Mouse (Mus musculus): Measurements from ENCODE around the gene Zfp454.

Gene Zfp454

GRCm38 (mm10) chr11:50841023-50841735, 46.3 kb downstream of the Zfp454 start, which contains the start of gene Zfp879:
Gene Zfp879 (minus strand): TSS chr11:50841552.
- peak; percentile 92 for DNase-seq (ENCODE audit: low read depth, low spot score)

GRCm38 (mm10) chr11:50835727-50836126, 51.7 kb downstream of the Zfp454 start:
- no peak for DNase-seq (ENCODE audit: low read depth, low spot score)

GRCm38 (mm10) chr11:50827010-50827953, 60.2 kb downstream of the Zfp454 start, which contains the start of gene Zfp354c:
Gene Zfp354c (minus strand): TSS chr11:50827724.
- DNase-seq (ENCODE audit: low read depth, low spot score): peak; percentile 73

GRCm38 (mm10) chr11:50826214-50826613, 61.2 kb downstream of the Zfp454 start:
- no peak for DNase-seq (ENCODE audit: low read depth, low spot score)
